Mouse (Mus musculus): ENCODE measurements around the gene Cbln3.
A peak's percentile ranks its signal among the peaks of the same experiment; 100 is the strongest.

The Cbln3 gene

DNA sequence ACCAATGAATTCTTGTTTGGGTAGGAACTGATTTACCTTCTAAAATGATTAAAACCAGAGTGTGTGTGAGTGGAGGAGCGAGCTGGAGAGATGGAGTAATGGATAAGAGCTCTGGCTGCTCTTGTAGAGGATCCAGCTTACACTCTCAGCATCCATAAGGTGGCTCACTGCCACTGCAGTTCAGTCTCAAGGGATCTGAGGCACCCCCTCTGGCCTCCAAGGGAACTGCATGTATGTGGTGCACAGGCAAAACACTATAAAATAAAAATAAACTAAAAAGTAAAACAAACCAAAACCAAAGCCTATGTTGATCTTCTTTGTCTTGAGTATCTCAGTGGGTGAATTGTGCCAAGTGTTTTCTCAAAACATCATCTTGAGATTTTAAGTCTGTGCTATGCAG, 4.6 kb downstream of the Cbln3 start:
- peak; percentile 72 to 73 for DNase-seq (ENCODE audit: low spot score in 2 of 2)

GRCm38 (mm10) chr14:55878316-55878940, 5.8 kb downstream of the Cbln3 start:
- DNase-seq (ENCODE audit: low spot score in 2 of 2) = no peak

GRCm38 (mm10) chr14:55877469-55878315, 6.5 kb downstream of the Cbln3 start:
- DNase-seq (ENCODE audit: low spot score in 2 of 2) = no peak

DNA sequence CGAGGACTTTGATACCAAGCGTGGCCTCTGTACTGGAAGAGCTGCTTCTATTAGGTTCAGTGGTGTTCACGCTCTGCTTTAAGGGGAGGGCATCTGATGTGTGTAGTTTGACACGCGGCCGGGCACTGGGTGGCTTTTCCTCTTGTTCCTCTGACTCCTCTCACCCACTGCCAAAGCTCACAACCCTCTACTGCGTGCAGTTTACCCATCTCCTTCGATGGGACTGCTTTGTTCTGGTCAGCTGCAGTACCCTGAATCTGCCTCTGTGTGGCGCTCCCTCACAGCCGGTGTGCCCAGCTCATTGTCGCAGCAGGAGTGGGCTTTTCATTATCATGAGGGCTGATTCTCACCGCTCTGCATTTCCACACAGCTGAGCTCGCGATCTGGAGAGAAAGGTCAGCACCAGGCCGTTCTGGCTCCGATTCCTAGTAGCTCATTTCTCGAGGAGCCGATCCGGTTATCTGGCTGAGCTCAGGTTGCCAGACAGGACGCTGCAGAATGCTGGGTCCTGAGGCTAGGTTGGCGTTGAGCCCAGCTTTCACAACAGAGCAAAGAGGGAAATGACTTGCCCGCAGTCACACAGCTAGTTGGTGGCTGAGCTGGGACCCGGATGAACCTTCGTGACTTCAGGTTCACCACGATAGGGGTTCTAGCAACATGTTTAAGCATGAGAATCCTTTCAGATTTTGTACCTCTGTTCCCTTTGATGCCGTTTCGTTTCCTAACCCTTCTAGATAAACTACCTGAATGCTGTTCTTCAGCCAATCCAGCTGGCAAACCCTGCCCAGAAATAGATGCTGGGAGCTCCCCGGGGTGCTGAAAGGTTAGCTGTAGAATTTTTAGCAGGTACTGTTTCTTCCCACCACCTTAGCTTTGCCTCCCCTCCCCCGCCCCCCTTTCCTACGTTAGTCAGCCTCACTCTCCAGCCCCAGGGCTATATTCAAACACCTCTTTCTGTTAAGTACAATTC, 10.2 kb downstream of the Cbln3 start:
- DNase-seq (ENCODE audit: low spot score in 2 of 2) = peak; percentile 60 to 67

- no peak for DNase-seq (ENCODE audit: low spot score in 2 of 2)
Observed at GRCm38 (mm10) chr14:55873242-55873713, 10.9 kb downstream of the Cbln3 start.

DNA sequence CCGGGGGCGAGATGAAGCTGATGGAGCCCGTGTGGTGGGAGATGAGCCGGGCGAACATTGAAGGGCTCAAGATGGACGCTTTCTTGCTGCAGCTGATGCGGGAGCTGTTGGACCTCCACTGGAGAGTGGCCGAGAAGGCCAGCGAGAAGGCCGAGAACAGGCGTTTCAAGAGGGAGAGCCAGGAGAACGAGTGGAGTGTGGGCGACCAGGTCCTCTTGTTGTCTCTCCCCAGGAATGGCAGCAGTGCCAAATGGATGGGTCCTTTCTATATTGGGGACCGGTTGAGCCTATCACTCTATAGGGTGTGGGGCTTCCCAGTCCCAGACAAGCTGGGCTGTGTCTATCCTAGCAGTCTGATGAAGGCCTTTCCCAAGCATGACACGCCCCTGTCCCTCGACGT, 11.6 kb downstream of the Cbln3 start:
- no peak for DNase-seq (ENCODE audit: low spot score in 2 of 2)

GRCm38 (mm10) chr14:55872039-55872438, 12.2 kb downstream of the Cbln3 start:
- no peak for DNase-seq (ENCODE audit: low spot score in 2 of 2)

DNA sequence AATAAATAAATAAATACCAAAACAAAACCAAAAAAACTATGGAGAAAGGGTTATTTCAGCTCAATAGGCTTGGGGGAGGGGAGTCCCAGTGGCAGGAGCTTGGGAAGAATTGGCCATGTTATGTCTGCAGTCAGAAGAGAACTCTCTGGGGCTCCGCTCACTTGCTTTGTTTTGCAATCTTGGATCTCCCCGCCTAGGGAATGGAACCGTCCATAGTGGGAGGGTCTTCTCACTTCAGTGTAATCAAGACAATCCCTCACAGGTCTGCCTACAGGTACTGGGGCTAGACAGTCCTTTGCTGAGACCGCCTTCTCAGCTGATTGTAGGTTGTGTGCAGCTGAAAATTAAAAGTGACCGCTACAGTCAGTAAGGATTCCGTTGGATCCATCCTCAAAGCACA, 14.7 kb downstream of the Cbln3 start:
- no peak for DNase-seq (ENCODE audit: low spot score in 2 of 2)

DNA sequence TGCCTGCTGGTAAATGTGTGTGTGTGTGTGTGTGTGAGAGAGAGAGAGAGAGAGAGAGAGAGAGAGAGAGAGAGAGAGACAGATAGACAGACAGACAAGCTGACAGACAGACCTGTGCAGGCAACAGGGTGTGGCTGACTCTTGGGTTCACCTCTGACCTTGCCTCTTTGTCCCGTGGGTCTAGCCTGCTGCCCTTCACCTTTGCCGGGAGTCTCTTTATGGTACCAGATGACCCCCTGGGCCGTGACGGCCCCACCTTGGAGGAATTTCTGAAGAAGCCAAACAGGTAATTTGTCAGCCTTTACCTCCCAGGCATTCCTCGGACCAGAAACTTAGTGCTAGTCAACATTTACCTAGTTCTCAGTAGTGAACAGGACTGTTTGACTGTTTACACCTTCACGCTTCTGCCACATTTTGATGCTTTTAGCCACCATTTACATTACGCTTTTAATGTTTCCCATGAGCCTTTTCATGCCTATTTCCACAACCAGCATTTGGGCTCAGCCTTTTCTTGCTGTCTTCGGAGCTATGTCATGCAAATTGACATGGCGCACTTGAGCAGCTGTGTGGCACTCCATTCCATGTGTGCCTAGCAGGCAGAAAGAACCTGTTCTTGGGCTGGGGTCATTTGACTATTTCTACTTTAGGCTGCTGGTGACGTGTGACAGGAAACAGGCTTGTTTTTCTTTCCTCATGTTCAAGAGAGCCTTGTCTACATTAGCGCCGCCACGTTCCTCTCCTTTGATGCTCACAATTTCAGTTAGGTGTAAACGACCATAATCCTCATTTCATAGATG, 15.8 kb downstream of the Cbln3 start:
- DNase-seq (ENCODE audit: low spot score in 2 of 2) = no peak

- no peak for DNase-seq (ENCODE audit: low spot score in 2 of 2)
Observed at GRCm38 (mm10) chr14:55866962-55867361, 17.2 kb downstream of the Cbln3 start.

DNA sequence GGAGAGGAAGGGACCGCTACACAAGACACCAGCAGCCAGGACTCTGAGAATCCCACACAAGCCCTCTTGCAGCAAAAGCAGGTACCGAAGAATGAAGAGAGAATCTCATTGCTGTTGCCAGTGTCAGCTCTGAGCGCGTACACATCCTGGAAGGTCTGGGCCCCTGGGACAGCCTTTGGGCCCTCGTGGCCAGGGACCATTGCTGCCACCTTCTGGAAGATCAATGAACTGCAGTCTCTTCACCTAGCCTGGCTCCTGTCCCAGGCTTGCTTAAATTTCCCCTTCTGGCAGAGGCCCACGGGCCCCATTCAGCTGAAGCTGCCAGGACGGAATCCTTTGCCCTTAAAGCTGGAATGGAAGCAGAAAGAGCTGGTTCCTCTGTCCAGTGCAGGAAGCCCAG, 20.4 kb downstream of the Cbln3 start:
- peak in 1 of 2 experiments; percentile 74 for DNase-seq (ENCODE audit: low spot score in 2 of 2)

DNA sequence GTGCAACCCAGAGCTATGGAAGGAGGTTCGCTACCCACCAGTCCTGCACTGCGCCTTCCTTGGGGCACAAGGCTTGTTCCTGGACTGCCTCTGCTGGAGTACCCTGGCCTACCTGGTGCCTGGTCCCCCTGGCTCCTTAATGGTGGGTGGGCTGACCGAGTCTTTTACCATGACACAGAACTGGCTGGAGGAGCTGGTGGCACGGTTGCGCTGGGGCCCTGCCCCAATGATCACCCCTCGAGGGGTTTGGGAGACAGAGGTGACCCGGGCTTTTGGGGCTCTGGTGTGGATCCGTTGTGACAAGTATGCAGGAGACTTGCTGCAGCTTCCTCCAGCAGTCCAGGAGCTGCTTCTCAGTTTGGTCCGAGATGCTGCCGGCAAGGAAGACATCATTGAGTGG, 21.2 kb downstream of the Cbln3 start:
- DNase-seq (ENCODE audit: low spot score in 2 of 2) = no peak

DNA sequence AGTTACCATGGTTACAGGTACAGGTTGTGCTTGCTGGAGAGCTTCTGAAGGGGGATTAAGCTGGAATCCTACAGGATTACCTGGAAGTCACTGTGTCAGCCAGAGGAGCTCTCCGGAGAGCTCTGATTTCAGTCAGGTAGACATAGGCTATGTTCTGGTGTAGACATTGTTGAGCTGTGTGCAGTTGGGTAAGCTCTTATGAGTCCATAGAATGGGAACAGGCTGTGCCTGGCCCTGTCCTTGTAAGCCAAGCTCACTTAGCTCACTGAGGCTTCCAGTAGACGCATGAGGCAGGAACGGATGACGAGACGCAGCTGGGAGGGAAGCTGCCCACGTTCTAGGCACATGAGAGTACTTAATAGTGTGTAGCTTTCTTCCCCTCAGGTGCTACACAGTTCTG, 22.0 kb downstream of the Cbln3 start:
- no peak for DNase-seq (ENCODE audit: low spot score in 2 of 2)

DNA sequence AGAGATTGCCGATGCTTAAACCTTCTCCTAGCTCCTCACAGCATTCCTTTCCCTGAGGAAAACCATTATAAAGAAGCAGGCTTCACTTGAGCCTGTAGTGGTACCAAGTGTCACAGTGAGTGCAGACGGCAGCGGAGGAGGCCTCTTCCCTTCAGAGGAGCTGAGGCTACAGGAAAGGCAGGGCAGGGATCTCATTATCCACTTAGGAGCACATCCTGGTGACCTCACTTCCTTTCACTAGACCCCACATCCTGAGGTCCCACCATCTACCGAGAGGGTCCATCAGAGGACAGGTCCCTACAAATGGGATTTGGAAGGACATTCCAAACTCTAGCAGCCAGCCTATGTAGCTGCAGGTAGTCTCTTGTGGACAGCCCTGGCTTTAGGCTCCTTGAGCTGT, 26.6 kb downstream of the Cbln3 start:
- no peak for DNase-seq (ENCODE audit: low spot score in 2 of 2)

- peak in 1 of 2 experiments; percentile 40 for DNase-seq (ENCODE audit: low spot score in 2 of 2)
Observed at GRCm38 (mm10) chr14:55855101-55855561, 29.1 kb downstream of the Cbln3 start.

- no peak for DNase-seq (ENCODE audit: low spot score in 2 of 2)
Observed at GRCm38 (mm10) chr14:55854406-55855100, 29.6 kb downstream of the Cbln3 start.

- DNase-seq (ENCODE audit: low spot score in 2 of 2) = peak in 1 of 2 experiments; percentile 69
Observed at GRCm38 (mm10) chr14:55853621-55854285, 30.4 kb downstream of the Cbln3 start, which contains the start of gene Nynrin. Gene Nynrin, plus strand, starts transcription at chr14:55854010.

- no peak for DNase-seq (ENCODE audit: low spot score in 2 of 2)
Observed at GRCm38 (mm10) chr14:55852646-55853551, 31.3 kb downstream of the Cbln3 start.

- no peak for DNase-seq (ENCODE audit: low spot score in 2 of 2)
Observed at GRCm38 (mm10) chr14:55850885-55851284, 33.3 kb downstream of the Cbln3 start.
